ENCODE assay signal across 1 mouse cellular context in genomic region chr7:24546634-24547389, GRCm38 (mm10).
TF ChIP-seq lines count a peak whose summit lies in the region.

No protein-coding gene starts in this region.

TF ChIP-seq in CH12.LX, 34 proteins besides CTCF, POLR2A, EP300 and RAD21:
- no peak for TF ChIP-seq CHD2 (IDR thresholded peaks at IDR 0.05; ENCODE audit: low read length)
- TF ChIP-seq ELF1 (IDR thresholded peaks at IDR 0.05; ENCODE audit: low read depth, low read length), result peak; percentile 34
- no peak for TF ChIP-seq ZNF384 (IDR thresholded peaks at IDR 0.05; ENCODE audit: low read depth, low read length)
- TF ChIP-seq TBP (conservative IDR thresholded peaks at IDR 0.05; ENCODE audit: low read depth, low read length), result peak; percentile 79
- 0 out of 2 replicates have a peak, but pooled peaks have one; percentile 16 for TF ChIP-seq ETS1 (conservative IDR thresholded peaks at IDR 0.05; ENCODE audit: low read depth, low read length)
- TF ChIP-seq NRF1 (IDR thresholded peaks at IDR 0.05; ENCODE audit: low read depth, low read length), result peak; percentile 98
- TF ChIP-seq KAT2A (IDR thresholded peaks at IDR 0.05; ENCODE audit: insufficient replicate concordance, low read length), result peak; percentile 65; the same call in 1 of the 2 replicates
- peak; percentile 97 for TF ChIP-seq MXI1 (IDR thresholded peaks at IDR 0.05; ENCODE audit: low read depth, low read length)
- 0 out of 2 replicates have a peak, but pooled peaks have one; percentile 57 for TF ChIP-seq POLR2AphosphoS2 (IDR thresholded peaks at IDR 0.05; ENCODE audit: low read depth, low read length)
- TF ChIP-seq ZMIZ1 (IDR thresholded peaks at IDR 0.05; ENCODE audit: low read depth, low read length), result no peak
- no peak; the same call in none of the 2 replicates for TF ChIP-seq TCF12 (IDR thresholded peaks at IDR 0.05; ENCODE audit: low read depth, low read length)
- TF ChIP-seq E2F4 (IDR thresholded peaks at IDR 0.05; ENCODE audit: insufficient replicate concordance, low read depth, low read length), result no peak
- TF ChIP-seq HCFC1 (IDR thresholded peaks at IDR 0.05; ENCODE audit: low read depth, low read length), result peak; percentile 85
- no peak for TF ChIP-seq CHD1 (IDR thresholded peaks at IDR 0.05; ENCODE audit: low read depth, low read length)
- TF ChIP-seq ZC3H11A (IDR thresholded peaks at IDR 0.05; ENCODE audit: low read depth, low read length), result no peak
- no peak for TF ChIP-seq USF2 (conservative IDR thresholded peaks at IDR 0.05; ENCODE audit: low read depth, low read length)
- 0 out of 2 replicates have a peak, but pooled peaks have one; percentile 72 for TF ChIP-seq MAZ (IDR thresholded peaks at IDR 0.05; ENCODE audit: low read depth, low read length)
- TF ChIP-seq JUND (conservative IDR thresholded peaks at IDR 0.05; ENCODE audit: low read depth, low read length), result no peak
- TF ChIP-seq BHLHE40 (IDR thresholded peaks at IDR 0.05; ENCODE audit: low read depth, low read length), result peak; percentile 91
- no peak for TF ChIP-seq MAFK (IDR thresholded peaks at IDR 0.05; ENCODE audit: insufficient replicate concordance, low read length)
- TF ChIP-seq UBTF (IDR thresholded peaks at IDR 0.05; ENCODE audit: low read depth, low read length), result no peak; the same call in 1 of the 2 replicates
- no peak for TF ChIP-seq SMC3 (IDR thresholded peaks at IDR 0.05; ENCODE audit: low read depth, low read length)
- TF ChIP-seq GABPA (IDR thresholded peaks at IDR 0.05; ENCODE audit: insufficient replicate concordance, low read depth, low read length), result no peak
- no peak; the same call in 1 of the 2 replicates for TF ChIP-seq IRF4 (IDR thresholded peaks at IDR 0.05; ENCODE audit: low read depth, low read length)
- no peak for TF ChIP-seq JUN (IDR thresholded peaks at IDR 0.05; ENCODE audit: insufficient read depth, low read depth, low read length)
- TF ChIP-seq NELFE (IDR thresholded peaks at IDR 0.05; ENCODE audit: low read depth, low read length), result peak; percentile 61
- TF ChIP-seq RCOR1 (conservative IDR thresholded peaks at IDR 0.05; ENCODE audit: low read depth, low read length), result no peak
- peak; percentile 41; the same call in 1 of the 2 replicates for TF ChIP-seq MAX (IDR thresholded peaks at IDR 0.05; ENCODE audit: low read length)
- no peak for TF ChIP-seq MEF2A (IDR thresholded peaks at IDR 0.05; ENCODE audit: borderline replicate concordance, low read depth, low read length)
- TF ChIP-seq USF1 (IDR thresholded peaks at IDR 0.05; ENCODE audit: low read depth, low read length), result no peak
- no peak for TF ChIP-seq PAX5 (IDR thresholded peaks at IDR 0.05; ENCODE audit: low read length)
- peak; percentile 55; the same call in 1 of the 2 replicates for TF ChIP-seq MYC (IDR thresholded peaks at IDR 0.05; ENCODE audit: low read depth, low read length)
- TF ChIP-seq ZKSCAN1 (IDR thresholded peaks at IDR 0.05; ENCODE audit: borderline replicate concordance, low read depth, low read length), result no peak
- TF ChIP-seq SIN3A (IDR thresholded peaks at IDR 0.05; ENCODE audit: low read length), result peak; percentile 84
